In genomic region chr4:148591171-148591630, GRCm38 (mm10) we compare ENCODE assay signal across 8 mouse cellular contexts. TPM values are rescaled to one million over a fixed set of nuclear protein-coding genes. Genes with fewer than 3 reads are reported as not detected.
DNase-seq lines count a peak whose midpoint lies in the region; ATAC-seq lines count a peak whose summit lies in the region.

Srm (plus strand) TSS chr4:148591503.

- no peak within 1 kb of the TSS for H3K27ac ChIP-seq in brown adipose tissue, adult 24 weeks (replicated peaks; ENCODE audit: low read depth, low read length)
- H3K27ac ChIP-seq in heart, embryonic 13.5 days (replicated peaks) = peak within 1 kb of the TSS; percentile 67
- H3K27ac ChIP-seq in liver, embryonic 13.5 days = peak within 1 kb of the TSS; percentile 79
- H3K27ac ChIP-seq in stomach, embryonic 16.5 days (ENCODE audit: low read length) = peak within 1 kb of the TSS; percentile 72

- H3K9me3 ChIP-seq in heart, embryonic 13.5 days = no peaks in the 10 kb centered on the region
- H3K9me3 ChIP-seq in liver, embryonic 13.5 days (replicated peaks) = no peaks in the 10 kb centered on the region
- no peaks in the 10 kb centered on the region for H3K9me3 ChIP-seq in stomach, embryonic 16.5 days (replicated peaks; ENCODE audit: control insufficient read depth, low read length)

- ATAC-seq in heart, embryonic 13.5 days (ENCODE audit: extremely low read depth, insufficient number of reproducible peaks, low FRiP score, low TSS enrichment) = peak; percentile 99
- ATAC-seq in liver, embryonic 13.5 days (ENCODE audit: low read depth) = peak; percentile 99
- ATAC-seq in stomach, embryonic 16.5 days (ENCODE audit: insufficient read depth, low FRiP score) = peak; percentile 99

- H3K4me1 ChIP-seq in brown adipose tissue, adult 24 weeks (ENCODE audit: control insufficient read depth, insufficient read depth, insufficient read length, low read length) = peaks cover 3% of the 10 kb centered on the region
- H3K4me1 ChIP-seq in heart, embryonic 13.5 days = peaks cover 24% of the 10 kb centered on the region
- peaks cover 48% of the 10 kb centered on the region for H3K4me1 ChIP-seq in liver, embryonic 13.5 days (replicated peaks)
- peaks cover 10% of the 10 kb centered on the region; the same call in 1 of the 2 replicates for H3K4me1 ChIP-seq in stomach, embryonic 16.5 days (ENCODE audit: control insufficient read depth, insufficient read depth, low read length)

- WGBS in heart, embryonic 13.5 days = under 1% methylated on average over 49 of the region's 50 CpGs
- WGBS in liver, embryonic 13.5 days (ENCODE audit: insufficient replicate concordance) = under 1% methylated on average over 50 of the region's 50 CpGs
- WGBS in stomach, embryonic 16.5 days = under 1% methylated on average over 50 of the region's 50 CpGs

- H3K4me2 ChIP-seq in heart, embryonic 13.5 days = peak within 1 kb of the TSS; percentile 93
- peak within 1 kb of the TSS; percentile 96 for H3K4me2 ChIP-seq in liver, embryonic 13.5 days
- peak within 1 kb of the TSS; percentile 92 for H3K4me2 ChIP-seq in stomach, embryonic 16.5 days (ENCODE audit: low read depth, low read length)

- H3K4me3 ChIP-seq in brown adipose tissue, adult 24 weeks (ENCODE audit: insufficient read depth, low read depth, low read length) = peak within 1 kb of the TSS; percentile 87
- peak within 1 kb of the TSS; percentile 96 for H3K4me3 ChIP-seq in heart, embryonic 13.5 days
- peak within 1 kb of the TSS; percentile 93 for H3K4me3 ChIP-seq in liver, embryonic 13.5 days (replicated peaks)
- H3K4me3 ChIP-seq in stomach, embryonic 16.5 days (replicated peaks; ENCODE audit: low read length) = peak within 1 kb of the TSS; percentile 94

- peaks cover 33% of the 10 kb centered on the region for H3K36me3 ChIP-seq in heart, embryonic 13.5 days
- H3K36me3 ChIP-seq in liver, embryonic 13.5 days = peaks cover 38% of the 10 kb centered on the region
- peaks cover 21% of the 10 kb centered on the region for H3K36me3 ChIP-seq in stomach, embryonic 16.5 days (ENCODE audit: control insufficient read depth, insufficient read depth, low read length)

- H3K9ac ChIP-seq in heart, embryonic 13.5 days = peak within 1 kb of the TSS; percentile 94
- H3K9ac ChIP-seq in liver, embryonic 13.5 days = peak within 1 kb of the TSS; percentile 92
- H3K9ac ChIP-seq in stomach, embryonic 16.5 days (ENCODE audit: low read length) = peak within 1 kb of the TSS; percentile 90

- H3K27me3 ChIP-seq in heart, embryonic 13.5 days (replicated peaks) = no peaks in the 10 kb centered on the region
- H3K27me3 ChIP-seq in liver, embryonic 13.5 days = no peaks in the 10 kb centered on the region
- H3K27me3 ChIP-seq in stomach, embryonic 16.5 days (ENCODE audit: control insufficient read depth, insufficient read depth, low read length) = no peaks in the 10 kb centered on the region

- peak; percentile 97 for DNase-seq in CD4-positive, CD25-positive, alpha-beta regulatory T cell, adult 2 months (ENCODE audit: low read depth, low spot score)
- peak; percentile 63 for DNase-seq in fat pad, adult 2 months (ENCODE audit: extremely low read depth, low read depth, low spot score)
- peak; percentile 99 for DNase-seq in kidney, postnatal 14 days
- DNase-seq in liver, embryonic 13.5 days = peak; percentile 95
- peak; percentile 94 for DNase-seq in neural tube, embryonic 10.5 days (ENCODE audit: extremely low spot score, low spot score)

RNA-seq across cellular contexts. Expression of gene Srm, which starts in this region (rescaled TPM):
- polyA plus RNA-seq in brown adipose tissue, adult 24 weeks (2012; ENCODE audit: insufficient read depth, insufficient read length, missing spikeins) = 21.4 and 25.8 TPM in 2 replicates
- 122 and 131 TPM in 2 replicates for polyA plus RNA-seq in heart, embryonic 13.5 days (2015; fragmentation: Nextera tagmentation; extraction: Ambion mirVana)
- polyA plus RNA-seq in liver, embryonic 13.5 days (2015; fragmentation: Nextera tagmentation; extraction: Ambion mirVana) = 235 and 259 TPM in 2 replicates
- polyA plus RNA-seq in stomach, embryonic 16.5 days (2015; fragmentation: Nextera tagmentation; extraction: Ambion mirVana) = 165 and 166 TPM in 2 replicates
